Mouse (Mus musculus): Measurements from ENCODE around the gene Mrps6. TPM values are rescaled to one million over a fixed set of nuclear protein-coding genes. Genes with fewer than 3 reads are reported as not detected.
"Not testable (repeated sequence)": the region's sequence is repeated elsewhere in the genome, so short reads cannot be mapped to it uniquely, and the experiment has no call there.

Gene Mrps6
- polyA plus RNA-seq, 1 experiment, result 75.3 TPM

GRCm38 (mm10) chr16:92099598-92099997 is 41.5 kb downstream of the Mrps6 start:
- Histone ChIP-seq H3K4me1 (ENCODE audit: control insufficient read depth, insufficient read depth, low read length) (no peaks in the 10 kb centered on the region), H3K4me3 (ENCODE audit: insufficient read depth, low read length) (no peak overlapping the region), H3K27ac (ENCODE audit: insufficient read depth, low read length) (no peak overlapping the region)
- TF ChIP-seq POLR2A (IDR thresholded peaks at IDR 0.05; ENCODE audit: low read depth, low read length), result no peak

GRCm38 (mm10) chr16:92100111-92100510 is 42.0 kb downstream of the Mrps6 start:
- Histone ChIP-seq H3K4me3 (ENCODE audit: insufficient read depth, low read length) (no peak overlapping the region), H3K27ac (ENCODE audit: insufficient read depth, low read length) (no peak overlapping the region), H3K4me1 (ENCODE audit: control insufficient read depth, insufficient read depth, low read length) (no peaks in the 10 kb centered on the region)
- TF ChIP-seq POLR2A (IDR thresholded peaks at IDR 0.05; ENCODE audit: low read depth, low read length), result no peak
- no peak for TF ChIP-seq CTCF (IDR thresholded peaks at IDR 0.05; ENCODE audit: borderline replicate concordance, insufficient read depth, low read length)

- TF ChIP-seq CTCF (IDR thresholded peaks at IDR 0.05; ENCODE audit: borderline replicate concordance, insufficient read depth, low read length) (no peak), POLR2A (IDR thresholded peaks at IDR 0.05; ENCODE audit: low read depth, low read length) (no peak)
- H3K27ac ChIP-seq (ENCODE audit: insufficient read depth, low read length), result no peak overlapping the region
These were observed 44.0 kb downstream of the Mrps6 start for GRCm38 (mm10) chr16:92102115-92102514.

GRCm38 (mm10) chr16:92102931-92103330 is 44.9 kb downstream of the Mrps6 start:
- H3K4me1 ChIP-seq (ENCODE audit: control insufficient read depth, insufficient read depth, low read length); H3K27ac ChIP-seq (ENCODE audit: insufficient read depth, low read length); H3K4me3 ChIP-seq (ENCODE audit: insufficient read depth, low read length): not testable (repeated sequence)

More at GRCm38 (mm10) chr16:92102115-92102514, 44.0 kb downstream of the Mrps6 start:
- H3K4me3 ChIP-seq (ENCODE audit: insufficient read depth, low read length), result no peak overlapping the region
- H3K4me1 ChIP-seq (ENCODE audit: control insufficient read depth, insufficient read depth, low read length), result no peaks in the 10 kb centered on the region

- TF ChIP-seq POLR2A (IDR thresholded peaks at IDR 0.05; ENCODE audit: low read depth, low read length) (no peak), CTCF (IDR thresholded peaks at IDR 0.05; ENCODE audit: borderline replicate concordance, insufficient read depth, low read length) (no peak)
- H3K4me3 ChIP-seq (ENCODE audit: insufficient read depth, low read length), result no peak overlapping the region
- H3K27ac ChIP-seq (ENCODE audit: insufficient read depth, low read length), result no peak overlapping the region
These were observed 45.7 kb downstream of the Mrps6 start for GRCm38 (mm10) chr16:92103572-92104331.

GRCm38 (mm10) chr16:92104332-92104590 is 46.2 kb downstream of the Mrps6 start:
- Histone ChIP-seq H3K27ac (ENCODE audit: insufficient read depth, low read length) (no peak overlapping the region), H3K4me3 (ENCODE audit: insufficient read depth, low read length) (no peak overlapping the region), H3K4me1 (ENCODE audit: control insufficient read depth, insufficient read depth, low read length) (no peaks in the 10 kb centered on the region)
- TF ChIP-seq CTCF (IDR thresholded peaks at IDR 0.05; ENCODE audit: borderline replicate concordance, insufficient read depth, low read length) (no peak), POLR2A (IDR thresholded peaks at IDR 0.05; ENCODE audit: low read depth, low read length) (no peak)

More at GRCm38 (mm10) chr16:92103572-92104331, 45.7 kb downstream of the Mrps6 start:
- no peaks in the 10 kb centered on the region for H3K4me1 ChIP-seq (ENCODE audit: control insufficient read depth, insufficient read depth, low read length)

- Histone ChIP-seq H3K4me3 (ENCODE audit: insufficient read depth, low read length) (no peak overlapping the region), H3K27ac (ENCODE audit: insufficient read depth, low read length) (no peak overlapping the region), H3K4me1 (ENCODE audit: control insufficient read depth, insufficient read depth, low read length) (no peaks in the 10 kb centered on the region)
- no peak for TF ChIP-seq POLR2A (IDR thresholded peaks at IDR 0.05; ENCODE audit: low read depth, low read length)
- TF ChIP-seq CTCF (IDR thresholded peaks at IDR 0.05; ENCODE audit: borderline replicate concordance, insufficient read depth, low read length), result no peak
These were observed 46.9 kb downstream of the Mrps6 start for GRCm38 (mm10) chr16:92104951-92105350.

GRCm38 (mm10) chr16:92105631-92106030 is 47.6 kb downstream of the Mrps6 start:
- TF ChIP-seq POLR2A (IDR thresholded peaks at IDR 0.05; ENCODE audit: low read depth, low read length) (no peak), CTCF (IDR thresholded peaks at IDR 0.05; ENCODE audit: borderline replicate concordance, insufficient read depth, low read length) (no peak)
- H3K4me3 ChIP-seq (ENCODE audit: insufficient read depth, low read length), result no peak overlapping the region
- no peaks in the 10 kb centered on the region for H3K4me1 ChIP-seq (ENCODE audit: control insufficient read depth, insufficient read depth, low read length)
- no peak overlapping the region for H3K27ac ChIP-seq (ENCODE audit: insufficient read depth, low read length)

GRCm38 (mm10) chr16:92107346-92107745 is 49.3 kb downstream of the Mrps6 start:
- TF ChIP-seq POLR2A (IDR thresholded peaks at IDR 0.05; ENCODE audit: low read depth, low read length) (no peak), CTCF (IDR thresholded peaks at IDR 0.05; ENCODE audit: borderline replicate concordance, insufficient read depth, low read length) (no peak)
- H3K4me3 ChIP-seq (ENCODE audit: insufficient read depth, low read length), result no peak overlapping the region
- H3K4me1 ChIP-seq (ENCODE audit: control insufficient read depth, insufficient read depth, low read length), result no peaks in the 10 kb centered on the region
- H3K27ac ChIP-seq (ENCODE audit: insufficient read depth, low read length), result no peak overlapping the region

- no peak overlapping the region for H3K27ac ChIP-seq (ENCODE audit: insufficient read depth, low read length)
These were observed 56.7 kb downstream of the Mrps6 start for GRCm38 (mm10) chr16:92114706-92115241.

More at GRCm38 (mm10) chr16:92114706-92115241, 56.7 kb downstream of the Mrps6 start:
- Histone ChIP-seq H3K4me3 (ENCODE audit: insufficient read depth, low read length) (no peak overlapping the region), H3K4me1 (ENCODE audit: control insufficient read depth, insufficient read depth, low read length) (peaks cover 14% of the 10 kb centered on the region)
- TF ChIP-seq CTCF (IDR thresholded peaks at IDR 0.05; ENCODE audit: borderline replicate concordance, insufficient read depth, low read length), result no peak
- TF ChIP-seq POLR2A (IDR thresholded peaks at IDR 0.05; ENCODE audit: low read depth, low read length), result no peak

All from embryonic fibroblast, embryonic 13.5 days (primary cell).